Mouse (Mus musculus) stomach, postnatal 0 days (tissue): Measurements from ENCODE around the gene Olfr1330. TPM values are rescaled to one million over a fixed set of nuclear protein-coding genes. Genes with fewer than 3 reads are reported as not detected.
"Not testable (repeated sequence)": the region's sequence is repeated elsewhere in the genome, so short reads cannot be mapped to it uniquely, and the experiment has no call there.

ENCODE experiments used
- ATAC-seq: fragments of 200-750 bp; cut with Nextera tagmentation; 2 replicates; pipeline ENCODE4 v1.8.0; 2017; ENCODE audit not compliant: low FRiP score, low TSS enrichment
- DNase-seq: peaks from one replicate; pipeline ENCODE4 v3.0.0-alpha.2; 2016; ENCODE audit warnings: low spot score
- H3K27ac ChIP-seq: fragments of 300-500 bp; sonication (generic); replicated peaks from 2 replicates; pipeline ENCODE4 v1.5.1; 2014; ENCODE audit warnings: mild to moderate bottlenecking, control low read depth
- H3K27me3 ChIP-seq: fragments of 300-500 bp; sonication (generic); 2 replicates; pipeline ENCODE4 v1.6.1; 2014; ENCODE audit warnings: low read length; ENCODE audit not compliant: control insufficient read depth, insufficient read depth
- H3K36me3 ChIP-seq: fragments of 300-500 bp; sonication (generic); 2 replicates; pipeline ENCODE4 v1.6.1; 2014; ENCODE audit warnings: low read length, mixed read lengths; ENCODE audit not compliant: control insufficient read depth, insufficient read depth
- H3K4me1 ChIP-seq: fragments of 300-500 bp; sonication (generic); replicated peaks from 2 replicates; pipeline ENCODE4 v1.6.1; 2014; ENCODE audit warnings: antibody characterized with exemption; ENCODE audit not compliant: control insufficient read depth, insufficient read depth
- H3K4me2 ChIP-seq: fragments of 300-500 bp; sonication (generic); replicated peaks from 2 replicates; pipeline ENCODE4 v1.6.1; 2014; ENCODE audit warnings: low read depth, mild to moderate bottlenecking, control low read depth, moderate library complexity
- H3K4me3 ChIP-seq: fragments of 300-500 bp; sonication (generic); 2 replicates; pipeline ENCODE4 v1.5.1; 2014; ENCODE audit warnings: low read depth, low read length, control low read depth
- H3K9ac ChIP-seq: fragments of 300-500 bp; sonication (generic); 2 replicates; pipeline ENCODE4 v1.6.1; 2014; ENCODE audit warnings: mild to moderate bottlenecking, low read length, control low read depth, mixed read lengths
- H3K9me3 ChIP-seq: fragments of 300-500 bp; sonication (generic); 2 replicates; pipeline ENCODE4 v1.6.1; 2016; ENCODE audit warnings: low read length; ENCODE audit not compliant: control insufficient read depth
- CTCF ChIP-seq: IDR thresholded peaks from 2 replicates; pipeline ENCODE4 v1.5.1; 2016; ENCODE audit warnings: antibody characterized with exemption, low read depth, mild to moderate bottlenecking, moderate library complexity
- EP300 ChIP-seq: optimal IDR thresholded peaks from 2 replicates; pipeline ENCODE3; 2016; ENCODE audit warnings: antibody characterized with exemption
- WGBS: fragments of 180-500 bp; shearing (Covaris S2); extraction: QIAGEN DNeasy Blood & Tissue Kit; methylation state at CpG from one replicate; pipeline ENCODE4 v1.1.7; 2014; 5-methylcytosine and 5-hydroxymethylcytosine counted together
- polyA plus RNA-seq: library from polyadenylated mRNA; unstranded; fragments of >200 nt; fragmentation: Nextera tagmentation; extraction: Ambion mirVana; gene quantifications from 2 replicates; pipeline ENCODE4 v1.2.1, GENCODE M21; 2015

Gene Olfr1330
- 0.02 TPM in 1 of 2 replicates, not detected in the other for polyA plus RNA-seq

DNA sequence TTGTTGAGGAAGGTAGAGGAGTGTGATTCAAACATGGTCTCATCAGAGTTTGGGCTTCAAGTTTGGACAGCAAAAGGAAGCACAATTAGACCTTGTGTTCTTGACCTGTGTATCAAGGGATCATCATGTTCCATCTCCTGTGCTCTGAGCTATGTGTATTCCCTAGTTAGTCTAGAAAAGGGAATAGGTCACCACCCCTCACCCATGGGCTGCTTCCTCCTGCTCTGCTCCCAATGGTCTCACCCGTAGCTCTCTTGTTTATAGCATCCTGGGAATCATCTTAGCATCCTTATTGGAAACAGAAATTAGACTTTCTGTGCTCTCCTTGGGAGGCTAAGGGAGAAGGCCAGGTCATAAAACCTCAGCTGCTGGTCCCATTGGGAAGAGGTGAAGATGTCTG is at the start of gene Olfr1330:
Gene Olfr1330, plus strand, starts transcription at position 301 of the 400 bp plus-strand sequence.
- Histone ChIP-seq H3K9ac (no peak within 1 kb of the TSS), H3K36me3 (no peaks in the 10 kb centered on the region), H3K4me2 (no peak within 1 kb of the TSS), H3K27ac (no peak within 1 kb of the TSS), H3K4me1 (no peaks in the 10 kb centered on the region), H3K27me3 (no peaks in the 10 kb centered on the region), H3K4me3 (no peak within 1 kb of the TSS), H3K9me3 (no peaks in the 10 kb centered on the region)
- no peak for TF ChIP-seq CTCF
- TF ChIP-seq EP300, result no peak
- WGBS, result 75% methylated on average over 1 of the region's 1 CpGs
- DNase-seq (no peak), ATAC-seq (no peak)

- Histone ChIP-seq H3K36me3 (no peaks in the 10 kb centered on the region), H3K27me3 (no peaks in the 10 kb centered on the region), H3K27ac (no peak overlapping the region), H3K4me3 (no peak overlapping the region), H3K4me1 (no peaks in the 10 kb centered on the region), H3K4me2 (no peak overlapping the region), H3K9ac (no peak overlapping the region), H3K9me3 (no peaks in the 10 kb centered on the region)
- TF ChIP-seq EP300 (no peak), CTCF (no peak)
- 83% methylated on average over 1 of the region's 1 CpGs for WGBS
- ATAC-seq, result no peak
- DNase-seq, result no peak
These were observed 26.6 kb upstream of the Olfr1330 start for GRCm38 (mm10) chr4:118861791-118862190.

GRCm38 (mm10) chr4:118862704-118863103 is 25.7 kb upstream of the Olfr1330 start:
- Histone ChIP-seq H3K27ac (no peak overlapping the region), H3K36me3 (no peaks in the 10 kb centered on the region), H3K27me3 (no peaks in the 10 kb centered on the region), H3K9me3 (no peaks in the 10 kb centered on the region), H3K9ac (no peak overlapping the region), H3K4me1 (no peaks in the 10 kb centered on the region), H3K4me2 (no peak overlapping the region), H3K4me3 (no peak overlapping the region)
- no peak for DNase-seq
- TF ChIP-seq EP300 (no peak), CTCF (no peak)
- no peak for ATAC-seq
- WGBS, result 67% methylated on average over 4 of the region's 4 CpGs

DNA sequence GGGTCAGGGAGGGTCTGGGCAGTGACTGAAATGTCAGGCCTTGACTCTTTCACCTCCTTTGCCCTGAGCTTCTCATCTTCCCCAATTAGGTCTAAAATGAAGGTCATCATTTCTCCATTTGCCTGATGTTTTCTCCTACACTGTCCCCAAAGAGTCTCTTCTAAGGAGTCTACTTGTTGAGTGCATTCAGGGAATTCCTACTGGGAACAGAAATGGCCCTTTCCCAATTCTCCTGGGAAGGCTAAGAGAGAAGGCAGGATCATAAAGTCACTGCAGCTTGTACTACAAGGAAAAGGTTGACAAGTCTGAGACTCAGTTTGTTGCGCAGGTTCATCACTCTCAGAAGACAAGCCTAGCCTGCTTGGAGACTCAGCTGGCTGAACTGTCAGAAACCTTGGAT is 24.0 kb upstream of the Olfr1330 start, which contains the start of gene Olfr1331:
Gene Olfr1331, plus strand, starts transcription at position 301 of the 400 bp plus-strand sequence.
- H3K4me2 ChIP-seq, result no peak within 1 kb of the TSS
- WGBS, result 100% methylated on average over 1 of the region's 1 CpGs
- no peak within 1 kb of the TSS for H3K4me3 ChIP-seq
- ATAC-seq (no peak), DNase-seq (no peak)
- H3K27ac ChIP-seq, result no peak within 1 kb of the TSS
- no peak within 1 kb of the TSS for H3K9ac ChIP-seq
- no peaks in the 10 kb centered on the region for H3K4me1 ChIP-seq
- no peak for TF ChIP-seq EP300
- no peak for TF ChIP-seq CTCF
- no peaks in the 10 kb centered on the region for H3K27me3 ChIP-seq
- H3K36me3 ChIP-seq, result no peaks in the 10 kb centered on the region
- no peaks in the 10 kb centered on the region for H3K9me3 ChIP-seq

- H3K27ac ChIP-seq, result no peak overlapping the region
These were observed 20.8 kb upstream of the Olfr1330 start for GRCm38 (mm10) chr4:118867566-118867965.

DNA sequence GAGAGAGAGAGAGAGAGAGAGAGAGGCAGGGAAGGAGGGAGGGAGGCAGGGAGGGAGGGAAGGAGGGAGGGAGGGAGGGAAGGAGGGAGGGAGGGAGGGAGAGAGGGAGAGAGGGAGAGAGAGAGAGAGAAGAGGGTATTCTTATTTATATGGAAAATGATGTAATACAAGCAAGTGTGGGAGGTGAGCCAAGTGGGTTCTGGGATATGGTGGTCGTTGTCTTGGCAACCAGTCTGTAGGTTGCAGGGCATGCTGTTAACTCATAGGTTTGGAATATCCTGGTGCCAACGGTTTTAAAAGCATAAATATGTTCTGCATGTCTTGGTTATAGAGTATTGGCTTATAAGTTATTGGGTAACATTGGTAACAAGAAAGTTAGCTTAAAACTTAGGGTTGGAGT is 13.6 kb downstream of the Olfr1330 start:
- Histone ChIP-seq H3K4me3 (no peak overlapping the region), H3K27ac (no peak overlapping the region), H3K9ac (no peak overlapping the region), H3K36me3 (no peaks in the 10 kb centered on the region), H3K4me1 (no peaks in the 10 kb centered on the region), H3K9me3 (no peaks in the 10 kb centered on the region), H3K4me2 (no peak overlapping the region), H3K27me3 (no peaks in the 10 kb centered on the region)
- TF ChIP-seq EP300, result no peak
- TF ChIP-seq CTCF, result no peak
- WGBS, result 62% methylated on average over 2 of the region's 2 CpGs
- ATAC-seq (no peak), DNase-seq (no peak)

More at GRCm38 (mm10) chr4:118867566-118867965, 20.8 kb upstream of the Olfr1330 start:
- no peaks in the 10 kb centered on the region for H3K36me3 ChIP-seq
- H3K9ac ChIP-seq, result no peak overlapping the region
- no peak overlapping the region for H3K4me2 ChIP-seq
- no peaks in the 10 kb centered on the region for H3K4me1 ChIP-seq
- H3K27me3 ChIP-seq, result no peaks in the 10 kb centered on the region
- no peak for DNase-seq
- no peak for TF ChIP-seq EP300
- TF ChIP-seq CTCF, result no peak
- no peaks in the 10 kb centered on the region for H3K9me3 ChIP-seq
- H3K4me3 ChIP-seq, result no peak overlapping the region
- no peak for ATAC-seq

DNA sequence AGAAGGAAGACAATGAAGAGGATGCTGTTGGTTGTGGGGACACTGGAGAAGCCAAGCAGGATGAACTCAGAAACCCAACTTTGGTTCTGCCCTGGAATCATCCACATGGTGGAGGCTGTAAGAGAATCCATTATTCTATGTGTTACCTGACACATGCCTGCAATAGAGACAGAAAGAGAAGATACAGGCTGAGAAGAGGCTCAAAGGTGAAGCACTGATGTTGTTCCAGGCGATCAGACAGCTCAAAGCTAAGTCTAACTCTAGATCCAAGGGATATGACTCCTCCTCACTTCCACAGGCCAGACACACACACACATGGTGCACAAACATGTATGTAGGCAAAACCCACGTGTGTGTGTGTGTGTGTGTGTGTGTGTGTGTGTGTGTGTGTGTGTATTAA is 29.0 kb downstream of the Olfr1330 start, which contains the start of gene Olfr1329:
Gene Olfr1329, minus strand, starts transcription at position 101 of the 400 bp plus-strand sequence.
- not testable (repeated sequence) for H3K4me1 ChIP-seq, H3K9ac ChIP-seq, DNase-seq, H3K4me3 ChIP-seq, H3K27me3 ChIP-seq, H3K36me3 ChIP-seq, ATAC-seq, H3K9me3 ChIP-seq, H3K4me2 ChIP-seq, H3K27ac ChIP-seq
- 70% methylated on average over 2 of the region's 2 CpGs for WGBS

- 84% methylated on average over 3 of the region's 3 CpGs for WGBS
- not testable (repeated sequence) for H3K27ac ChIP-seq, H3K9ac ChIP-seq, H3K4me3 ChIP-seq, H3K36me3 ChIP-seq, H3K4me1 ChIP-seq, H3K27me3 ChIP-seq, ATAC-seq, H3K9me3 ChIP-seq, H3K4me2 ChIP-seq, DNase-seq
These were observed 42.9 kb downstream of the Olfr1330 start for GRCm38 (mm10) chr4:118931326-118931725.
